Mouse (Mus musculus) left cerebral cortex, adult 2 months (tissue): ENCODE measurements around the gene Ryr3. TPM values are rescaled to one million over a fixed set of nuclear protein-coding genes. Genes with fewer than 3 reads are reported as not detected.

Experiments
- DNase-seq, 2 experiments: peaks; one replicate each; pipeline ENCODE4 v3.0.0; 2021 to 2022; ENCODE audit warnings: low spot score in 2 of 2, mixed read lengths in 1 of 2; ENCODE audit errors: extremely low spot score in 1 of 2
- H3K27ac ChIP-seq: fragments of 200-600 bp; 2 replicates; pipeline ENCODE4 v1.8.1; 2022
- H3K4me3 ChIP-seq: fragments of 200-600 bp; 2 replicates; pipeline ENCODE4 v1.8.1; 2022
- CTCF ChIP-seq: fragments of 200-600 bp; IDR thresholded peaks from 2 replicates; pipeline ENCODE4 v1.8.1; 2022; ENCODE audit warnings: antibody characterized with exemption, mild to moderate bottlenecking, moderate library complexity
- intact Hi-C: fragments of 180-260 bp; cut with DNase I; formaldehyde crosslinking; loops from one replicate; pipeline ENCODE4 v1.15.1; 2025
- total RNA-seq, 2 experiments: library from RNA; stranded (reverse); gene quantifications; 2 replicates each; pipeline ENCODE4 v1.2.3; 2021

The Ryr3 gene
- total RNA-seq, 2 experiments from 2014 or later: 26.3 to 33.7 TPM

DNA sequence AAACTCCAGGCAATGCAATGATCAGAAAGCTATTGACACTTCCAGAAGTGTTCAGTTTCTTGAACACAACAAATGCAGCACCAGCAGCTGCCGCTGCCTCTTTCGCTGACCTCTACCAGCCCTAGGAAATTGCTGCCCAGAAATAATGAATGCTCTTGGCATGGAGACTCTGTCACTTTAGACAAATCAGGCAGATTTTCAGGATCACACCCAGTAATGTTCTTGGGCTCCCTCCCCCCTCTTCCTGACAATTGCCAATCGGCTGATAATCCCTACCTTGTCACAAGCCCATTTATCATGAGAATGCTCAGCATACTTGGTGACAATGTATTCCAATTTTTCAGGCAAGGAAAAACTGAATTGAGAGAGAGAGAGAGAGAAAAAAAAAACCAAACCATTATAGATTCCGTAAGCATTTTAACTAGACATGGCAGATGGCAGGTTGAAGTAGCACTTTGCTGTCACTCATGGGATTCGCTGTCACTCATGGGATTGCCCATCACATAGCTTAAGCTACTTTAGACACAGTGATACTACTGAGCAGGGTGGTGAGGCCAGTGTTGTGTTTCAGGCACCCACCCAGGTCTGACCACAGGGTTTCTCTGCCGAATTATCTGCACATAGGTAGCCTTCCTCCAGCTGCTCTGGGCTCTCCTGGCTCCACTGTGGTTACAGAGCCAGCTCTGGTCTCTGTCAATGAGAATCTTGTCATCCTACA is 455.5 kb downstream of the Ryr3 start:
- DNase-seq: no peak
- TF ChIP-seq CTCF: no peak
- intact Hi-C loops: loop anchor here (5.0 kb wide), 1 partner anchor 224 kb away; no protein-coding TSS in a partner anchor
- Histone ChIP-seq H3K27ac (no peak overlapping the region), H3K4me3 (no peak overlapping the region)

DNA sequence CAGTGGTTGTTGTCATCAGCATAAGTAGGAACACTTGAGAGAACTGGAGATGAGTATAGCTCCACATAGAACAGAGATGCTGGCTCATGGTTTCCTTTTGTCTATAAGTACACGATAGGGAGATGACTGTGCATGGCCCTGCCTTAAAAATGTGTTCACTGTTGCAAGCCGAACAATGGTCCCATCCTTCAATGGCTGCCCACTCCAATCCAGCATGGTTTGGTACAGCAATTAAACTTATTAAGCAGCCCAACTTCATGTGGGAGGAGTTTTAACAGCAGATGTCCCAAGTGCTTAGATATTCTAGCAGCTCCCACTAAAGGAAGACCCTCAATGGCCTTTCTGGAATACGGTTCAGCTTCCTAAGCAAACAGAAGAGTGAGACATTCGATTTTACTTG is 456.2 kb downstream of the Ryr3 start:
- Histone ChIP-seq H3K4me3 (no peak overlapping the region), H3K27ac (no peak overlapping the region)
- DNase-seq: no peak
- intact Hi-C loops: loop anchor here (5.0 kb wide), 1 partner anchor 223 kb away; no protein-coding TSS in a partner anchor
- no peak for TF ChIP-seq CTCF

DNA sequence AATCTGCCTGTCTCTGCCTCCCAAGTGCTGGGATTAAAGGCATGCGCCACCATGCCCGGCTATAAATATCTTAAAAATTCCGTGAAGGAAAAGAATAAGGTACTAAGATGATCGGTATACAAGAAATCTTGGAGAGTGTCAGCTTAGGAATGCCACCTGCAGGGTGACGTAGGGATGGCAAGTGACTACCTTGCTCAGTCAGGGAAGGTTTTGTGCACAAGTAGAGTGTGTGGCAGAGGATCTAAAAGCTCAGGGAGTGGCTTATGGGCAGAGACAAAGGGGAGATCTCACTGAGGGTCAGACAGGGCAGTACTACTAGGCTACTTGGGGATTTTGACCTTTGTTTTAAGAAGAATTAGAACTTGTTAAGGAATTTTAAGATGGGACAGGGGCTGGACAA is 457.2 kb downstream of the Ryr3 start:
- TF ChIP-seq CTCF: peak; percentile 43
- Histone ChIP-seq H3K4me3 (no peak overlapping the region), H3K27ac (no peak overlapping the region)
- peak in 1 of 2 experiments; percentile 31 for DNase-seq
- intact Hi-C loops: loop anchor here (5.0 kb wide), 1 partner anchor 222 kb away; no protein-coding TSS in a partner anchor

DNA sequence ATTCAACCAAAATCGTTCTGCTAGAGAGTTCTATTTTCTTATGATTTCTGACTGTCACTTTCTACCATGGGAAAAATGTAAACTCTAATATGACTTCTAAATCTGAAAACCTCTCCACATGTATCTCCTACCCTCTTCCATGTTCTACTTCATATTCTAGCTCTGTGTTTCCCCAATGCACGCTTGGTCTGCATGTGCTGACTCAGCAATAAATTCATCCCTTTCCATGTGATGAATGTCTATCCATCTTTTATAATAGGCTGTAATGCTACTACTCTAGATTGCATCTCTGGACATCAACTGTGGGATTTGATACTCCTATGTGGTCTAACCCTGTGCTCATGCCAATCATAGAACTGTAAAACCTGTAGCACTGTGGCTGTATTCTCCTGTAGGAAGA is 458.2 kb downstream of the Ryr3 start:
- TF ChIP-seq CTCF: no peak
- H3K27ac ChIP-seq: no peak overlapping the region

DNA sequence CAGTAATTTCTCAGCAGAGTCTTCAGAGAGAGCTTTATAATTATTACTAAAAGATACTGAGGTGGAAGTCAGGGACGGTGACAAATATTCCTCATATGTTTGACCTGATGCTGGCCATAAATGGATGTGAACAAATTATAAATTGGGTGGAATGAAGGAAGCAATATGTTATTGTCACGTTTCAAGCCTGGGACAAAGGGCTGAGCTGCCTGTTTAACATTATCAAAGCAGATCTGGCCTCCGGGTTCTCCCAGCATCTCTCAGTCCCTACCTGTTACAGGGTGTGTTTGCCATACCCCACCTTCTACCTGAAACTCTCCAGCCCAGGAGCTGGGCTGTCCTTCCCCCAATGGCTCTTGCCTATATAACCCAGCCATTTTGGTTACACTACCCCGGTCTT is 463.6 kb downstream of the Ryr3 start:
- no peak for TF ChIP-seq CTCF
- DNase-seq: no peak
- no peak overlapping the region for H3K27ac ChIP-seq
- no peak overlapping the region for H3K4me3 ChIP-seq
- intact Hi-C loops: no loop called here

More for the DNA sequence above, 458.2 kb downstream of the Ryr3 start:
- DNase-seq: no peak
- intact Hi-C loops: no loop called here
- H3K4me3 ChIP-seq: no peak overlapping the region

DNA sequence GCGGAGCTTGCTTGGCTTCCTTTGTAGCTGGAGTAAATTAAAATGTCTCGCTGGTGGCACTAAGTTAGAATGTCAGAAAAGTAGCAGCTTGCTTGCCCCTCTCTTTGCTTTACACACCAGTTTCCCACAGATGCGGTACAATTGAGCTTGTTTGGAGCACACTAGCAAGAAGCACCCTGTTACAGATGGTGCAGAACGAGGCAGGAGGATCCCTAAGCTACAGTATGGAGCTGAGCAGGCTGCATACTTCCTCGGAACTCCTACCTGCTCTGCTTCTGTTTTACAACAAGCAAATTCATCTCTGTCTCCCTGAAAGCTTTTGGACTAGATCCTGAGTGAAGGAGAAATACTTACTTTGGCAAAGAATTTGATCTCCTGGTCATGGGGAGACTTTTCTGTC is 465.5 kb downstream of the Ryr3 start:
- H3K4me3 ChIP-seq: no peak overlapping the region
- TF ChIP-seq CTCF: no peak
- intact Hi-C loops: no loop called here
- H3K27ac ChIP-seq: no peak overlapping the region
- DNase-seq: no peak

DNA sequence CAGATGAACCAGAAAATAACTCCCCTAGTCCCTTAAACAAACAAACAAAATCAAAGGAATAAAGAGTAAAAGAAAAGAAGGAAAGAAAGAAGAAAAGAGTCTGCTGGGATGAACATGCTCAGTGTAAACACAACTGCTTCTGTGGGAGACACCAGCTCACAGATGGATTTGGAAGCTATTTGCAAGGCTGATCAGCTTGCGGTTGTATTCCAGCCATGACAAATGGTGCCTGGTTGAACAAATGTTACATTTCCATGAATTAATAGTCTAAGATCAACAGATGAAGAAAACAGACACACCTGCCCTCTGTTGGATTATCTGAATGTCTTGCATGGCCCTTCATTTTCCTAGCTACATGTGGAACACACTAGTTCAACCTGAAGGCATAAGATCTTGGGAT is 468.4 kb downstream of the Ryr3 start:
- intact Hi-C loops: no loop called here
- TF ChIP-seq CTCF: no peak
- Histone ChIP-seq H3K27ac (no peak overlapping the region), H3K4me3 (no peak overlapping the region)
- no peak for DNase-seq

DNA sequence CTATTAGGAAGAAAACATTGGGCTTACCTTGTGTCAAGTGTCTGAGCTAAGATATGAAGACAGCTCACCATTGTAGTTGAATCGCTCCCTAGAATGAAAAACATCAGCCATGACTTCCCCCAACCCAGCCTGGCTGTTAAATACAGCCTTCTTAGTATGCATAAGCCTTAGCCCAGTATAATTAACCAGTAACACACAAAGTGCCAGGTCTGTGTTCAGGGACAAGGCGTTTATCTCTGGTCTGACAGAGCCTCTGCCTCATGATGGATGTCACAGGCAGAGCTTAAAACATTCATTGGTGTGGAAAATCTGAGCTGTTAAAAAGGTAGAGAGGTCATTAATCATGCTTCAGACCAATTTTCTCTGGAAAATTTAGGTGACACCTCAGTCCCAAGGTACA is 484.0 kb downstream of the Ryr3 start:
- Histone ChIP-seq H3K27ac (no peak overlapping the region), H3K4me3 (no peak overlapping the region)
- DNase-seq: no peak
- no peak for TF ChIP-seq CTCF
- intact Hi-C loops: no loop called here

DNA sequence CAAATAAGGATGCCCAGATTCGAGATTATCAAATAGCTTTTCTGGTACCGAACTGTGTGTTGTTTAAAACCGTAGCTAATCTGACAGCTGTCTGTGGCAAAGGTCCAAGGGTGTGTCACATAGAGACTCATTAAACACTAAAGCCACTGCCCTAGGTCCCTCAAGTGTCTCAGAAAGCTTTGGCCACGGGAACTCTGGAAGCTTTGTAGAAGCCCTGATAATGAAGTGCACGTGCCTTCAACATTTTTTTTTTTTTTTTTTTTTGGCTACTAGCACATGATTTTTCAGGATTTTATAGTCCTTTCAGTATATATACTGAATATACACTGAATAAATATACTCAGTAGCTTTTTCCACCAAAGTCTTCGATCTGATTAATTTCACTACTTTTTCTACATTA is 489.1 kb downstream of the Ryr3 start:
- intact Hi-C loops: no loop called here
- DNase-seq: no peak
- no peak for TF ChIP-seq CTCF
- no peak overlapping the region for H3K4me3 ChIP-seq
- H3K27ac ChIP-seq: no peak overlapping the region

DNA sequence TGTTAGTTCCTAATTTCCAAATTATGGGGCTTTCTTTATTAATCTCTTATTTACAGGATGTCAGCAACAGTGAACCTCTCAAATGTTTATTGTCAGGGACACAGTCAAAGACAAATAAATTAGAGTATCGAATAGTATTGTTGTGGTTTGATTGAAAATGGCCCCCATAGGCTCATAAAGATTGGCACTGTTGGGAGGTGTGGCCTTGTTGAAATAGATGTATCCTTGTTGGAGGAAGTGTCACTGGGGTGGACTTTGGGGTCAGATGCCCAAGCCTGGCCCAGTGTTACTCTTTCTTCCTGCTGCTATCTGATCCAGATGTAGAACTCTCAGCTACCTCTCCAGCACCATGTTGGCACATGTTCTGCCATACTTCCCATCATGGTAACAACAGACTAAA is 495.7 kb downstream of the Ryr3 start:
- intact Hi-C loops: no loop called here
- TF ChIP-seq CTCF: no peak
- DNase-seq: no peak
- H3K4me3 ChIP-seq: no peak overlapping the region
- no peak overlapping the region for H3K27ac ChIP-seq

DNA sequence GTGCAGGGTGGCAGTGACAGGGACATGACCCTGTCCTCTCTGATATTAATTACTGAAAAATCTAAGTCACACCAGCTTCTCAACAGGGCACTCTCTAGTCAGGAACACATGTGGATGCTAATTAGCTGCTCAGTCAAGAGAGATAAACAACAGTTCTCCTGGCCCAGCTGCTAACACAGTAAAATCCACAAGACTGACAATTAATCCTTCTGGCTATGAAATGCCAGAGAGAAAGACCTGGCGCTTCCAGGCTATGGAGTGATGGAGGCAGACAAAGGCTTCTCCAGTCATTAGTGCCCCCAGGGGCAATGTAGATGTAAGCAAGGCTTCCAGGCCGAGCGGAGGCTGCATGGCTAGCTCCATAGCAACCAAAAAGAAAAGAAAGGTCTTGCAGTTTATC is 496.2 kb downstream of the Ryr3 start:
- DNase-seq: no peak
- TF ChIP-seq CTCF: no peak
- intact Hi-C loops: no loop called here
- no peak overlapping the region for H3K27ac ChIP-seq
- no peak overlapping the region for H3K4me3 ChIP-seq

DNA sequence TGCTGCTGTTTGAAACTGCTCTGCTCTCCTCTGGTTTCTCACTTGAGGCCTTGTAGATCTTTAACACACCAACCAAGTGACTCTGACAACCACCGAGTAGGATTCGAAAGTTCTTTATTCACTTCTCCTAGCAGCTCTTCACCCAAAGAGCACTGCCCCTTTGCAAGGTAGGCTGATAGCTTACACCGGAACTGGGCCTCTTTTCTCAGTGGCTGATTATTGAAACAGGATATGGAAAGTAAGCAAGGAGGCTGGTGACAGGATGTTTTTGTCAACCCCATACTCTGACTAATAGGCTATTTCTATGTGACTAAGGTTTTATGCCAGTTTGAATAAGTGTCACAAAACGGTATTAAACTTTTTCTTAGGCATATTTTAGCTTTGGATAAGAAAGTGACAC is 502.2 kb downstream of the Ryr3 start:
- TF ChIP-seq CTCF: no peak
- H3K27ac ChIP-seq: no peak overlapping the region
- DNase-seq: no peak
- intact Hi-C loops: no loop called here
- no peak overlapping the region for H3K4me3 ChIP-seq

DNA sequence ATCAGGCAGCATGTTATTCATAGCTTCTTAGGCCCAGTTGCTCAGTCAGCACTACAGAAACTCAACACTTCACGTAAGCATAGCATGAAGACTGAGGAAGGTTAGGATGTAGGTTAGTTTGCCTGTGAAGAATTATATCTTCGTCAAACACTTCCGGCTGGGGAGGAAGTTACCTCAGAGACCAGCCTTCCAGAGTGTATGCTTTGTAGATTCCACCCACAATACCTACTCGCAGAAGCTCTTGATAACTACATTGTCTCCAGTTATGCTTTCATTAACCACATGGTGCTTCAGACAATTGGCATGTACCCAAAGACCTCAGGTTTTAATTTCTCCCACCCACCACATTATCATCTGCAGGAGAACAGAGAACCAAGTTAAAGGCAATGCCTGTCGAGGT is 535.1 kb downstream of the Ryr3 start:
- intact Hi-C loops: no loop called here

More for the DNA sequence above, 535.1 kb downstream of the Ryr3 start:
- no peak for TF ChIP-seq CTCF
- H3K4me3 ChIP-seq: no peak overlapping the region
- no peak for DNase-seq
- no peak overlapping the region for H3K27ac ChIP-seq
